Mouse (Mus musculus) thymus, postnatal 36 days (tissue): ENCODE data around the gene Rsl1d1.

Experiments
- DNase-seq, 2 experiments: peaks; one replicate each; pipeline ENCODE4 v3.0.0; 2022; ENCODE audit warnings: mixed read lengths in 2 of 2

Gene Rsl1d1

DNA sequence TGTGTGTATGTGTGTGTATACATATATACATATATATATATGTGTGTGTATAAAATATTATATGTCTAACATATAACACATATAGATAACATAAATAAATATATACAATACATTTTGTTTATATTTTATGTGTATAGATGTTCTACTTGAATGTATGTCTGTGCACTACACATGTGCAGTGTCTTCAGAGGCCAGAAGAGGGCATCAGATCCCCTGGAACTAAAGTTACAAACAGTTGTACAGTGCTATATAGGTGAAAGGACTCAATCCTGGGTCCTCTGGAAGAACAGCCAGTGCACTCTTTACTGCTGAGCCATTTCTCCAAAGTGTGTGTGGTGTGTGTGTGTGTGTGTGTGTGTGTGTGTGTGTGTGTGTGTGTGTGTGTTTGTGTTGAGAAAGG lies 48.6 kb downstream of the Rsl1d1 start:
- DNase-seq: no peak

DNA sequence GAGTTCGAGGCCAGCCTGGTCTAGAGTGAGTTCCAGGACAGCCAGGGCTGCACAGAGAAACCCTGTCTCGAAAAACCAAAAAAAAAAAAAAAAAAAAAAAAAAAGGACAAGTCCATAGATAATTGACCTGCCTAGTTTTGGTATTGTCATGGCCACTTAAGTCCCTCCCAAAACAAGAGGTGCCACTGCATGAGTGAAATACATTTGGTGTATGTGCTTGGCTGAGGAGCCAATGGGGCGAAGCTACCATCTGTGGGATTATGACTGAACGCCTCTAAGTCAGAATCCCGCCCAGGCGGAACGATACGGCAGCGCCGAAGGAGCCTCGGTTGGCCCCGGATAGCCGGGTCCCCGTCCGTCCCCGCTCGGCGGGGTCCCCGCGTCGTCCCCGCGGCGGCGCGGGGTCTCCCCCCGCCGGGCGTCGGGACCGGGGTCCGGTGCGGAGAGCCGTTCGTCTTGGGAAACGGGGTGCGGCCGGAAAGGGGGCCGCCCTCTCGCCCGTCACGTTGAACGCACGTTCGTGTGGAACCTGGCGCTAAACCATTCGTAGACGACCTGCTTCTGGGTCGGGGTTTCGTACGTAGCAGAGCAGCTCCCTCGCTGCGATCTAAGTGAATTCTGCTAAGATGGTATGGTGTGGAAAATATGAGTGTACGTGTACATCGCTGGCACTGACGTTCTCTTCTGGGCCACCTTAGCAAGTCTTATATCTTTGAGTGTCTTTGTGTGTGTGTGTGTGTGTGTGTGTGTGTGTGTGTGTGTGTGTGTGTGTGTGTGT lies 59.2 kb downstream of the Rsl1d1 start:
- peak; percentile 96 to 100 for DNase-seq
